8 mouse cellular contexts compared by ENCODE assay signal in genomic region chrX:134296301-134296700, GRCm38 (mm10). TPM values are rescaled to one million over a fixed set of nuclear protein-coding genes. Genes with fewer than 3 reads are reported as not detected.
DNase-seq lines count a peak whose midpoint lies in the region; ATAC-seq and TF ChIP-seq lines count a peak whose summit lies in the region.

No protein-coding gene starts in this region.

- no peaks in the 10 kb centered on the region for H3K9me3 ChIP-seq in heart, embryonic 11.5 days (replicated peaks; ENCODE audit: control insufficient read depth, low read length)
- H3K9me3 ChIP-seq in forebrain, embryonic 12.5 days = no peaks in the 10 kb centered on the region
- H3K9me3 ChIP-seq in intestine, embryonic 15.5 days = no peaks in the 10 kb centered on the region
- no peaks in the 10 kb centered on the region for H3K9me3 ChIP-seq in liver, embryonic 12.5 days (replicated peaks)

- peak overlapping the region; percentile 73 for H3K4me2 ChIP-seq in heart, embryonic 11.5 days
- H3K4me2 ChIP-seq in forebrain, embryonic 12.5 days = peak overlapping the region; percentile 52
- peak overlapping the region; percentile 70 for H3K4me2 ChIP-seq in intestine, embryonic 15.5 days (replicated peaks)
- H3K4me2 ChIP-seq in liver, embryonic 12.5 days = peak overlapping the region; percentile 51

- H3K27ac ChIP-seq in heart, embryonic 11.5 days (ENCODE audit: low read depth, low read length) = no peak overlapping the region
- H3K27ac ChIP-seq in forebrain, embryonic 12.5 days = 0 out of 2 replicates have a peak overlapping the region, but pooled peaks have one; percentile 25
- no peak overlapping the region for H3K27ac ChIP-seq in intestine, embryonic 15.5 days
- no peak overlapping the region for H3K27ac ChIP-seq in liver, embryonic 12.5 days

- no peak for DNase-seq in heart, postnatal 25 days (ENCODE audit: low spot score)
- DNase-seq in brain, embryonic 14.5 days (ENCODE audit: low read depth) = peak; percentile 45
- DNase-seq in ovary, postnatal 36 days (ENCODE audit: low spot score) = peak; percentile 45

- no peaks in the 10 kb centered on the region for H3K4me1 ChIP-seq in heart, embryonic 11.5 days (ENCODE audit: control insufficient read depth, insufficient read depth, low read length)
- 0 out of 2 replicates have a peak, but pooled peaks cover 3% of the 10 kb centered on the region for H3K4me1 ChIP-seq in forebrain, embryonic 12.5 days
- no peaks in the 10 kb centered on the region for H3K4me1 ChIP-seq in intestine, embryonic 15.5 days (replicated peaks)
- no peaks in the 10 kb centered on the region for H3K4me1 ChIP-seq in liver, embryonic 12.5 days

- TF ChIP-seq CTCF in brain, embryonic 14.5 days (IDR thresholded peaks at IDR 0.05; ENCODE audit: borderline replicate concordance, extremely low read depth, insufficient read depth, insufficient read length) = no peak

- H3K4me3 ChIP-seq in heart, embryonic 11.5 days (ENCODE audit: low read depth, low read length) = peak overlapping the region; percentile 45
- peak overlapping the region; percentile 48 for H3K4me3 ChIP-seq in forebrain, embryonic 12.5 days (replicated peaks)
- H3K4me3 ChIP-seq in intestine, embryonic 15.5 days (replicated peaks) = peak overlapping the region; percentile 35
- H3K4me3 ChIP-seq in liver, embryonic 12.5 days = no peak overlapping the region

- H3K36me3 ChIP-seq in heart, embryonic 11.5 days (ENCODE audit: control insufficient read depth, insufficient read depth, low read length) = no peaks in the 10 kb centered on the region
- no peaks in the 10 kb centered on the region for H3K36me3 ChIP-seq in forebrain, embryonic 12.5 days (replicated peaks)
- no peaks in the 10 kb centered on the region for H3K36me3 ChIP-seq in intestine, embryonic 15.5 days
- no peaks in the 10 kb centered on the region for H3K36me3 ChIP-seq in liver, embryonic 12.5 days

- H3K9ac ChIP-seq in heart, embryonic 11.5 days (ENCODE audit: low read depth, low read length) = no peak overlapping the region
- H3K9ac ChIP-seq in forebrain, embryonic 12.5 days = peak overlapping the region; percentile 63
- no peak overlapping the region for H3K9ac ChIP-seq in intestine, embryonic 15.5 days
- H3K9ac ChIP-seq in liver, embryonic 12.5 days = no peak overlapping the region

- 25% methylated on average over 9 of the region's 9 CpGs for WGBS in heart, embryonic 11.5 days (ENCODE audit: insufficient replicate concordance)
- WGBS in forebrain, embryonic 12.5 days = 26% methylated on average over 9 of the region's 9 CpGs
- WGBS in intestine, embryonic 15.5 days = 42% methylated on average over 9 of the region's 9 CpGs
- WGBS in liver, embryonic 12.5 days (ENCODE audit: insufficient replicate concordance) = 18% methylated on average over 9 of the region's 9 CpGs

- TF ChIP-seq POLR2A in brain, embryonic 14.5 days (IDR thresholded peaks at IDR 0.05; ENCODE audit: borderline replicate concordance, extremely low read depth, insufficient read depth, insufficient read length, poor library complexity, severe bottlenecking) = no peak

- intact Hi-C loops in heart, postnatal 25 days (cut with DNase I) = no loop called here

- peaks cover 3% of the 10 kb centered on the region; the same call in 1 of the 2 replicates for H3K27me3 ChIP-seq in heart, embryonic 11.5 days (ENCODE audit: control insufficient read depth, insufficient read depth, low read length)
- H3K27me3 ChIP-seq in forebrain, embryonic 12.5 days = peaks cover 20% of the 10 kb centered on the region
- H3K27me3 ChIP-seq in intestine, embryonic 15.5 days (replicated peaks) = 0 out of 2 replicates have a peak, but pooled peaks cover 2% of the 10 kb centered on the region
- H3K27me3 ChIP-seq in liver, embryonic 12.5 days (replicated peaks) = peaks cover 52% of the 10 kb centered on the region

- ATAC-seq in heart, embryonic 11.5 days (replicated peaks; ENCODE audit: insufficient number of reproducible peaks, low FRiP score, low TSS enrichment) = no peak
- ATAC-seq in forebrain, embryonic 12.5 days (ENCODE audit: low FRiP score) = 0 out of 2 replicates have a peak, but pooled peaks have one; percentile 18
- peak; percentile 39; the same call in 1 of the 2 replicates for ATAC-seq in intestine, embryonic 15.5 days
- no peak for ATAC-seq in liver, embryonic 12.5 days
- no peak for ATAC-seq in CD4-positive, CD25-positive, alpha-beta regulatory T cell, adult 4 months

RNA-seq across cellular contexts. Expression of gene Tmem35a, which starts 1.3 kb away (rescaled TPM):
- polyA plus RNA-seq in heart, embryonic 11.5 days (2014; fragmentation: Nextera tagmentation; extraction: Ambion mirVana) = 2.8 and 3.6 TPM in 2 replicates
- total RNA-seq in heart, postnatal 25 days (2021) = 1 to 10 TPM; 6.3 to 8.1 TPM
- polyA plus RNA-seq in brain, embryonic 14.5 days (2012; rRNA removed) = 56.7 and 88.4 TPM in 2 replicates
- polyA plus RNA-seq in forebrain, embryonic 12.5 days (2016; fragmentation: Nextera tagmentation; extraction: Ambion mirVana) = 45.5 and 45.6 TPM in 2 replicates
- polyA plus RNA-seq in intestine, embryonic 15.5 days (2015; fragmentation: Nextera tagmentation; extraction: Ambion mirVana) = 4.9 and 5.9 TPM in 2 replicates
- 0.32 and 0.53 TPM in 2 replicates for polyA plus RNA-seq in liver, embryonic 12.5 days (2016; fragmentation: Nextera tagmentation; extraction: Ambion mirVana)
- under 1 TPM in 1 of 2 experiments, not detected in 1; 0.16 TPM for polyA plus RNA-seq in CD4-positive, CD25-positive, alpha-beta regulatory T cell, adult 4 months (2017; shearing (Covaris generic))

RNA-seq across cellular contexts. Expression of gene Cenpi, which starts 11.6 kb away (rescaled TPM):
- polyA plus RNA-seq in heart, embryonic 11.5 days (2014; fragmentation: Nextera tagmentation; extraction: Ambion mirVana) = 28.6 and 28.7 TPM in 2 replicates
- under 1 TPM; 0.48 to 0.55 TPM for total RNA-seq in heart, postnatal 25 days (2021)
- polyA plus RNA-seq in brain, embryonic 14.5 days (2012; rRNA removed) = 5.6 and 10.9 TPM in 2 replicates
- polyA plus RNA-seq in forebrain, embryonic 12.5 days (2016; fragmentation: Nextera tagmentation; extraction: Ambion mirVana) = 26.2 and 28.8 TPM in 2 replicates
- polyA plus RNA-seq in intestine, embryonic 15.5 days (2015; fragmentation: Nextera tagmentation; extraction: Ambion mirVana) = 24.5 and 26.6 TPM in 2 replicates
- polyA plus RNA-seq in liver, embryonic 12.5 days (2016; fragmentation: Nextera tagmentation; extraction: Ambion mirVana) = 23.3 and 29.2 TPM in 2 replicates
- 1 to 10 TPM; 3.8 to 7.1 TPM for polyA plus RNA-seq in CD4-positive, CD25-positive, alpha-beta regulatory T cell, adult 4 months (2017; shearing (Covaris generic))

RNA-seq across cellular contexts. Expression of gene Trmt2b, which starts 19.5 kb away (rescaled TPM):
- polyA plus RNA-seq in heart, embryonic 11.5 days (2014; fragmentation: Nextera tagmentation; extraction: Ambion mirVana) = 31.4 and 33.1 TPM in 2 replicates
- total RNA-seq in heart, postnatal 25 days (2021) = 10 to 100 TPM; 43.7 to 55.0 TPM
- polyA plus RNA-seq in brain, embryonic 14.5 days (2012; rRNA removed) = 4.5 and 5.6 TPM in 2 replicates
- 8.3 and 9.3 TPM in 2 replicates for polyA plus RNA-seq in forebrain, embryonic 12.5 days (2016; fragmentation: Nextera tagmentation; extraction: Ambion mirVana)
- polyA plus RNA-seq in intestine, embryonic 15.5 days (2015; fragmentation: Nextera tagmentation; extraction: Ambion mirVana) = 21.4 and 22.4 TPM in 2 replicates
- 11.3 and 11.4 TPM in 2 replicates for polyA plus RNA-seq in liver, embryonic 12.5 days (2016; fragmentation: Nextera tagmentation; extraction: Ambion mirVana)
- 10 to 100 TPM; 23.8 to 24.4 TPM for polyA plus RNA-seq in CD4-positive, CD25-positive, alpha-beta regulatory T cell, adult 4 months (2017; shearing (Covaris generic))

Comparison
In these comparisons a context has a peak if more than half of its experiments do, and no peak if none do; other contexts are left out.
1. ATAC-seq: peak in forebrain, embryonic 12.5 days (single experiment) and intestine, embryonic 15.5 days (single experiment); none in heart, embryonic 11.5 days (single experiment), liver, embryonic 12.5 days (single experiment) and CD4-positive, CD25-positive, alpha-beta regulatory T cell, adult 4 months (single experiment).
2. Peak in every context shown above with its lines, with median percentiles within 50 percentile points of each other: H3K4me2 ChIP-seq.